Mouse (Mus musculus) heart, postnatal 4 days (tissue): ENCODE results near the gene A430005L14Rik. TPM values are rescaled to one million over a fixed set of nuclear protein-coding genes. Genes with fewer than 3 reads are reported as not detected.
"Not testable (repeated sequence)": the region's sequence is repeated elsewhere in the genome, so short reads cannot be mapped to it uniquely, and the experiment has no call there.

Experiments used
- DNase-seq: peaks from one replicate; pipeline ENCODE4 v3.0.0; 2021
- total RNA-seq, 2 experiments: library from RNA; stranded (reverse); gene quantifications; 2 replicates each; pipeline ENCODE4 v1.2.3; 2021

Gene A430005L14Rik
- total RNA-seq, result 10 to 100 TPM; 17.1 to 18.5 TPM

- DNase-seq, result peak; percentile 97
Measured at GRCm38 (mm10) chr4:153956569-153957405, at the start of gene A430005L14Rik. TSS of gene A430005L14Rik (plus strand) at chr4:153957237.

DNA sequence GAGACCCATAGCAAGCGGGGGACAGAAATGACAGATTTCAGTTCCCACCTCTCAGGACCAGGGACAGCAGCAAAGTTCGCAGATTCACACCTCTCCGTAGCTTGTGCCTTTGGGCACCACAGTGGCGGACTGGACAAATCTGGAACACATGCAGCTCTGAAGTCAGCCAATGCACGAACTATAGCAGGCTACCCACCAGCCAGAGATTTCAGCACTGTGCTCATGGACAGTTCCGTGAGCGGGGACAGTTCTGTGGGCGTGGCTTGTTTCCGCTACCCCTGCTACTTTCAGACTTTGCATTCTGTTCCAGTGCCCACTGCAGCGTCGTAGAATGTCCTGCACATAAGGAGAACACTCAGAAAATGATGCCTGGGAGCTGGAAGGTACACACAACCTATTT, 49.5 kb upstream of the A430005L14Rik start:
- DNase-seq, result peak; percentile 77

GRCm38 (mm10) chr4:153913635-153914034, 43.4 kb upstream of the A430005L14Rik start:
- no peak for DNase-seq

- no peak for DNase-seq
Measured at GRCm38 (mm10) chr4:153917773-153918500, 39.1 kb upstream of the A430005L14Rik start.

DNA sequence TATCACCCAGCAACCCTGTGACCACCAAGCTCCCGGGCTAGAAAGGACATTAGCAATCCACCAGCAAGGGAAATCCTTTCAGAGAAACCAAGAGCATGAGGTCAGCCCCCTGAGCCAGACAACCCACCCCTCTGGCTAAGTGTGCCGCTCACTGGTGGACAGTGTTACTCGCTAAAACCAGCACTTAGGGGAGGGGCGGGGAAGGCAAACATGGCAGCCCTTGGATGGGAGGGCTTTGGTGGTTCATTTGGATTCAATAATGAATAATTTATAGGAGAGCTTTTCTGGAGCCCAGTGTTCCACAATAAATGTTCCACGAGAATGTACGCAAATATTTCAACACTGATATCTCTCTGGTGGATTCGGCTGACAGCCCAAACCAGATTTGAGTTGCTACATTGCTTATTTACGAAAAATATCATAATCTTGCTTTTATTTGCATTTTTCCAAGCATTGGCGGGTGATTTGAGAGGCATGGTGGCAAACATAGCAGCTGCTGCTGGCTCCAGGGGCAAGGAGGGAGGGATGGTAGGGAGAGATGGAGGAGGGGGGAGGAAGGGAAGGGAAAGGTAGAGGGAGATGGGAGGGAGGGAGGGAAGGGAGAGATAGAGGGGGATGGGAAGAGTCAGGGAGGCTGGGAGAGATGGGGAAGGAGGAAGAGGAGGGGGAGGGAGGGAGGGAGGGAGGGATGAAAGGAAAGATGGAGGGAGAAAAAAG, 36.4 kb upstream of the A430005L14Rik start:
- no peak for DNase-seq

DNA sequence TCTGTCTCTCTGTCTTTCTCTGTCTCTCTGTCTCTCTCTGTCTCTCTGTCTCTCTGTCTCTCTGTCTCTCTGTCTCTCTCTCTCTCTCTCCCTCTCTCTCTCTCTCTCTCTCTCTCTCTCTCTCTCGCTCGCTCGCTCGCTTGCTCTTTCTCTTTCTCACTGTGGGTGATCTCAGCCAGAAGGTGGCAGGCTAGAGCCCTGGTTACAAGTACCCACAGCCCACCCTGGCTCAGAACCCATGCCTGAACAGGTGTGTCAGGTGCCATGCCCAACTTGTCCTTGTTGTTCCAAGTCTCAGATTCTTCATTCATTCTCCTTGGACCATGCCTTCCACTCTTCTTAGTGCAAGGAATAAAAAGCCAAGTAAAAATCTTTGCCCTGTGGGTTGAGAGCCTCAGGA, 34.9 kb upstream of the A430005L14Rik start:
- not testable (repeated sequence) for DNase-seq

GRCm38 (mm10) chr4:153928772-153929299, 28.2 kb upstream of the A430005L14Rik start:
- DNase-seq, result no peak

DNA sequence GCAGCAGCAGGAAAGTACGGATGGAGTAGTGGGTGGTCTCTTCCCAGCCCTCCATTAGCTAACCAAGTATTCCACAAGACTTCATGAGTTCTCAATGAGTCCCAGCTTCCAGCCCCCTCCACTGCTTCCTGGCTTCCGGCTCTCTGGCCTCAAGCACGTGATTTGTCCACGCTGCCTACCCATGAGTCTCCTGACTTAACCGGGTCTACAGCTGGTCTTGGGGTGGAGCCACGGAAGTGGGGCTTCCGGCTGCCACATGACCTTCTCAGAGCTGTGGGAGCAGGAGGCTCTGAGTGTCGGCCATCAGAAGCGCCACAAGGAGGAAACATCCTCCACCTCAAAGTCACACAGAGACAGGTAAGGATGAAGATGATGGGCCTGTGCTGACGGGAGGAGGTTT, 27.6 kb upstream of the A430005L14Rik start:
- no peak for DNase-seq

GRCm38 (mm10) chr4:153929921-153930320, 27.1 kb upstream of the A430005L14Rik start:
- no peak for DNase-seq

GRCm38 (mm10) chr4:153943243-153943642, 13.8 kb upstream of the A430005L14Rik start:
- peak; percentile 63 for DNase-seq

DNA sequence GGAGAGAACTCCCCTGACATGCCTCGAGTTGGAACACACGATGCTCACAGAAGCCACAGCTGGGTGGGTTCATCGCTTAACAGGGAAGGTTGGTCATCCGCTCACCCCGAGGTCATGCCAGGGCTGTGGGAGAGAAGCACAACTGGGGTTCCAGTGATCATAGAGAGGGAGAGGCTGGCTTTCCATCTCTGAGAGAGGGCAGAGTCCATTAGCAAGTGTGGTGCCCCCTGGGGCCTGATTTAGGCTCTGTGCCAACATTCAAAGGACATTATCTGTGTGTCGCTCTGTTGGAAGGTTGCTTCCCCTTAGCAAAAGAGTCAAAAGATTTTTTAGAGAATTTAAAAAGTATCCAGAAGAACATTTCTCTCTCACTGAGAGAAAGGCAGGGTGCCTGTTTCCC, 12.8 kb upstream of the A430005L14Rik start:
- DNase-seq, result peak; percentile 20

DNA sequence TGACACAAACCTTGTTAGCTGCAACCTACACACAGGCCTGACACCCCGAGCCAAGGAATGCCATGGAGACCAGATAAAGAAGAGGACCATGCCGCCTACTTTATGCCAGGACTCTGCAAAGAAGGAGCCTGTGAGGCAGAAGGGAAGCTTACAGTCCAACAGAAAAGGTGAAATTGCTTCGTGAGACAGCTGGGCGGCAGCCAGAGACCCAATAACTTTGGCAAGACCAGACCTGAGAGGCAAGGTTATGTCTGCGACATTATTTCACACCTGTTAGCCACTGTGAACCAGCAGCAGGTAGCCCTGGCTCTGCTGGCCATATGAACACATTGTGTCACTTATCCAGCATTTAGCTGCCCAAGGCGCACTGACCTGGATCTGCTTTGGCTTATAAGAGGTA, 11.3 kb upstream of the A430005L14Rik start:
- DNase-seq, result no peak

DNA sequence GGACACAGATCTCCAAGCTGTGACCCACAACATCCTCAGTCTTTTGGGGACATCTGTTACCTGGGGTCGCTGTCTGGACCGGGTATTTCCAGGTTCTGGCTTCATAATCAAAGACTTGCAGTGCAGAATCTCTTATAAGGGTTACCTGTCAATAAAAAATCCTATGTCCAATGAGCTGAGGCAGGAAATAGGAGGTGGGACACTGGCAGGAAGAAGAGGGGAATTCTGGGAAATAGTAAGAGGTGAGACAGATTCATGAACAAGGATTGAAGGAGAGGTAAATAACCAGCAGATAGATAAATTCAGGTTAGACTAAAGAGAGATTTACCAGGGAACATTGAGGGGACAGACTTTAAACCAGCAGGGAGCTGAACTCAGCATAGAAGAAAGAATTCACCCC, 6.7 kb upstream of the A430005L14Rik start:
- no peak for DNase-seq

- DNase-seq, result no peak
Measured at GRCm38 (mm10) chr4:153951150-153951549, 5.9 kb upstream of the A430005L14Rik start.

DNA sequence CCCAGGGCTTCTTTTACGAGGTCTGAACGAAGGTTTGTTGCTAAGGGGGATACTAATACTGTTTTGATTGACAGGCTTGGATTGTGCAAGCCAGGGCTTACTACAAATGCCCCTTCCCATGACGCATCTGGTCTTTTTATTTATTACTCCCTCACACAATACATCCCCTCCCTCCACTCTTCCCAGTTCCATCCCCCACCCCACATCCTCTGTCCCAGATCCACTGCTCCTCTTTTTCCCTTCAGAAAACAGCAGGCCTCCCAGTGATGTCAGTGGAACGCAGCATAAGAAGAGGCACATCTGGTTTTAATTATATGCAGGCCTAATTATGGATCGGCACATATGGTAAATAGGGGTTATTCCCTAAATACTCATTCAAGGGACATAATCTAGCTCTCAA, 5.3 kb upstream of the A430005L14Rik start:
- DNase-seq, result no peak

DNA sequence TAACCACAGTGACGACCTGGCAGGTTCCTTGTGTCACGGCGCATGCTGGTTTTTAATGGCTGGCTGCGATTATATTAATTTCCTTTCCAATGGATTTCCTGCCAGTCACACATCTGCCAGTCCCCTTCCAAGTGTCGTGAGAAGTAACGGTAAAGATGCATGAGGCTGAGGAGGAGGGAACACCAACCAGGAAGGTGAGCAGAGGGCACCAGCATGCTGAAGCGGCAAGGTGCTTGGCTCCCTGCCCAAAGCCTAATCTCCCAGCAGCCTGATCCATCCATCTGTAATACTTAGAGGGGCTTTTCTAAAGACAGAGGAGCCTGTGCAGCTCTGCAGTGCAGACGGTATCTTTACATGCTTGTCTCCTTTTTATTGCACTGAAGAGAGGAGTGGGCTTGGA, 1.4 kb upstream of the A430005L14Rik start:
- no peak for DNase-seq

- DNase-seq, result no peak
Measured at GRCm38 (mm10) chr4:153957444-153958250, 610 bp downstream of the A430005L14Rik start.

DNA sequence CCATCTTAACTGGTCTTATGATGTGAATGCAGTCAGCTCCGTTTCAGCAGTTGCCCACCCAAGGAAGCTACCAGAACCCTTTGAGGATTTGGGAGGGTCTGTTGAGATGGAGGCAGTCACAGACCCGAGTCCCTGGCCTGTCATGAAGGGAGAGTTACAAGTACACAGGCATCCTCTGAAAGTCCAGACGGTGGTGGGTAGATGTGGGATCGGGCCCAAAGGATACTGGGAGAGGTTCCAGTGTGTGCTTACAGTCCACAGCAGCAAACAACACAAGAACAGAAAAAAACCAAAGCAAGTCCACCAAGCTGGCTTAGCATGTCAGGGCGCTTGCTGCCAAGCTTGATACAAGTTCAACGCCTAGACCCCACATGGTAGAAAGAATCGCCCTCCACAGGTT, 5.6 kb downstream of the A430005L14Rik start:
- DNase-seq, result no peak

DNA sequence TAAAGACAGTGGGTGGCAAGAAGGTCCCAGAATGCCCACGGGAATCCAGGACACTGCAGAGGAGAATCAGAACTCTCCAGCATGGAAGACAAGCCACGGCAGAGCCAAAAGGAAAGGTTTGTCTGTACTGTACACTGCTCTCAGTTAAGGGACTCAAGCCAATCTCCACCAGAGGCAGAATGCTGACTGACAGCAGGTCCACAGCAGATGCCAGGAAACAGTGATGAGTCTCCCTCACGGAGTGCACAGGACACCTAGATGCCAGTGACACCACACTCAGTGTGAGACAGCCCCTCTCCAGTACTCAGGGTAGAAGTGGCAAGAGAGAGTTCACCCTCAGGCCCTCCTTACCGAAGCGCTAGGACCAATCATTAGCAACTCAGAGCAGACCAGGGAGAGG, 9.6 kb downstream of the A430005L14Rik start:
- DNase-seq, result no peak

GRCm38 (mm10) chr4:153967556-153967955, 10.5 kb downstream of the A430005L14Rik start:
- no peak for DNase-seq

DNA sequence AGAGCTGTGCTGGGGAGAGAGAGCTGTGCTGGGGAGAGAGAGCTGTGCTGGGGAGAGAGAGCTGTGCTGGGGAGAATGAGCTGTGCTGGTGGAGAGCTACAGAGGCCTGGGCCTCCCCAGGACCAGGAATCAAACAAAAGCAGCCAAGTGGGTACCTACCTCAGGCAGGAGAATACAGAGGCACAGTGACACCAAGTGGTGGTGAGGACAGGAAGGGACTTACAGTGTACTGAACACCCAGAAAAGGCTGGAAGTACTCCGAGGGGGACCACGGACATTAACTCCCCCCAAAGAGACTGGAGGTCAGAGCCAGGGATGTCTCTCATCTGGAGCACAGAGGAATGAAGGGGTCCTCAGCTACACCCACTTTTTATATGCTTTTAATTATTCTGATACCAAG, 11.0 kb downstream of the A430005L14Rik start:
- DNase-seq, result no peak
